Mouse (Mus musculus): Measurements from ENCODE around the gene Itsn2. TPM values are rescaled to one million over a fixed set of nuclear protein-coding genes. Genes with fewer than 3 reads are reported as not detected.
A peak's percentile ranks its signal among the peaks of the same experiment; 100 is the strongest.
"Not testable (repeated sequence)": the region's sequence is repeated elsewhere in the genome, so short reads cannot be mapped to it uniquely, and the experiment has no call there.

The Itsn2 gene
- 10 to 100 TPM; 58.3 to 65.3 TPM for total RNA-seq (2021)
- long read RNA-seq, full-length matches to known transcripts, result 4 of 19 reads
- long read RNA-seq, partial matches to known transcripts, result 3 of 19 reads
- long read RNA-seq, other reads (novel, unspliced or antisense), result 12 of 19 reads

GRCm38 (mm10) chr12:4592541-4593165 is at the start of gene Itsn2, which contains the start of gene Gm3625:
TSS of gene Itsn2 (plus strand) at chr12:4592638.
TSS of gene Gm3625 (minus strand) at chr12:4592927.
- DNase-seq (ENCODE audit: low spot score in 2 of 2), result peak; percentile 69 to 79

- DNase-seq (ENCODE audit: low spot score in 2 of 2), result no peak
These were observed 48.0 kb upstream of the Itsn2 start for GRCm38 (mm10) chr12:4544400-4544919.

GRCm38 (mm10) chr12:4545425-4545824 is 47.0 kb upstream of the Itsn2 start:
- DNase-seq (ENCODE audit: low spot score in 2 of 2), result no peak

GRCm38 (mm10) chr12:4546491-4546890 is 45.9 kb upstream of the Itsn2 start:
- no peak for DNase-seq (ENCODE audit: low spot score in 2 of 2)

GRCm38 (mm10) chr12:4547557-4547956 is 44.9 kb upstream of the Itsn2 start:
- peak in 1 of 2 experiments; percentile 14 for DNase-seq (ENCODE audit: low spot score in 2 of 2)

GRCm38 (mm10) chr12:4548053-4549013 is 44.1 kb upstream of the Itsn2 start:
- peak; percentile 83 to 86 for DNase-seq (ENCODE audit: low spot score in 2 of 2)

- DNase-seq (ENCODE audit: low spot score in 2 of 2), result not testable (repeated sequence)
These were observed 38.7 kb upstream of the Itsn2 start for GRCm38 (mm10) chr12:4553704-4554103.

- DNase-seq (ENCODE audit: low spot score in 2 of 2), result no peak
These were observed 37.0 kb upstream of the Itsn2 start for GRCm38 (mm10) chr12:4555451-4555850.

- no peak for DNase-seq (ENCODE audit: low spot score in 2 of 2)
These were observed 35.5 kb upstream of the Itsn2 start for GRCm38 (mm10) chr12:4556891-4557290.

- no peak for DNase-seq (ENCODE audit: low spot score in 2 of 2)
These were observed 35.0 kb upstream of the Itsn2 start for GRCm38 (mm10) chr12:4557436-4557835.

GRCm38 (mm10) chr12:4558013-4558412 is 34.4 kb upstream of the Itsn2 start:
- no peak for DNase-seq (ENCODE audit: low spot score in 2 of 2)

- no peak for DNase-seq (ENCODE audit: low spot score in 2 of 2)
These were observed 33.8 kb upstream of the Itsn2 start for GRCm38 (mm10) chr12:4558475-4559279.

- no peak for DNase-seq (ENCODE audit: low spot score in 2 of 2)
These were observed 20.6 kb upstream of the Itsn2 start for GRCm38 (mm10) chr12:4571864-4572263.

GRCm38 (mm10) chr12:4574065-4574464 is 18.4 kb upstream of the Itsn2 start:
- DNase-seq (ENCODE audit: low spot score in 2 of 2), result no peak

- DNase-seq (ENCODE audit: low spot score in 2 of 2), result no peak
These were observed 10.1 kb upstream of the Itsn2 start for GRCm38 (mm10) chr12:4582326-4582725.

- DNase-seq (ENCODE audit: low spot score in 2 of 2), result no peak
These were observed 4.6 kb upstream of the Itsn2 start for GRCm38 (mm10) chr12:4587846-4588245.

- DNase-seq (ENCODE audit: low spot score in 2 of 2), result peak in 1 of 2 experiments; percentile 25
These were observed 3.8 kb upstream of the Itsn2 start for GRCm38 (mm10) chr12:4588603-4589002.

GRCm38 (mm10) chr12:4592025-4592424 is 413 bp upstream of the Itsn2 start:
- DNase-seq (ENCODE audit: low spot score in 2 of 2), result no peak

GRCm38 (mm10) chr12:4593166-4593929 is 910 bp downstream of the Itsn2 start:
- DNase-seq (ENCODE audit: low spot score in 2 of 2), result peak; percentile 43 to 54

GRCm38 (mm10) chr12:4593930-4594391 is 1.5 kb downstream of the Itsn2 start:
- no peak for DNase-seq (ENCODE audit: low spot score in 2 of 2)

Data from layer of hippocampus, postnatal 10 days (tissue).